Mouse (Mus musculus): Measurements from ENCODE around the gene Brd2. TPM values are rescaled to one million over a fixed set of nuclear protein-coding genes. Genes with fewer than 3 reads are reported as not detected.

Brd2 gene
- polyA plus RNA-seq, 1 experiment from 2014 or later, result 137 TPM

DNA sequence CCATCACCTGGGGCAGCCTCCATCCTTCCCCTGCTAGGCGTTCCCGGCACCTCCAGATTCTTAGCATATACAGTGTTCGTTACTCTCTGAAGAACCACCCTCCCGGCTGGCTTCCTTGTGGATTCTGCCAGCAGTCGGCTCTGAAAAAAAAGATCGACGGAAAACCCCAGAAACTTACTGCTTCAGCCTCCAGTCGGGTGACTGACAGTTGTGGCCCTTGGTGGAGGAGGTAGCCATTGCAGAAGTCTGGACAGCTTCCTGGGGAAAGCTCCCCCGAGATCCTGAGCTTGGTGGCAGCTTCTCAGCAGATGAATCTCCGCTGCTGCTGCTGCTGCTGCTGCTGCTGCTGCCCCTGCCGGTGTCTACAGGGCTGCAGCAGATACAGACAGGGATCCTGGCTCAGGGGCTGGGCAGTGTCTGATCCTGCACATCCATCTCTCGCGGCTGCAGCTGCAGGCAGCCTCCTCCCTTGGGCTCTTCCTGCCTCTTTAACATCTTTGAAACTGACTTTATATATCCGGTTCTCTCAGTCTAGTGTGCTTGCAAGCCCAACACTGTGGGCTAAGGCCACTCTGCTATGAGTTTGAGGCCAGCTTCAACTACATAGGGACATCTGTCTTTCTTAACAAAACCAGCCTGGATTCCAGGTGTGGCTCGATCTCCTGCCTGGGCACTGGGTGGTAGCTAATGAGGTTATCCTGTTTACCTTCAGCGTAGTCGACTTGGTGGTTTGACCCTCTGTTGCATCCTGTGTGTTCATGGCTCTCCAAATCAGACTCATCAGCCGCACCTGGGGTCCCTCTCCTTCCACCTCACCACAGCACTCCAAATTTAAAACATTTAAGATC, 6.7 kb upstream of the Brd2 start:
- Histone ChIP-seq H3K4me2 (peak overlapping the region; percentile 17; the same call in 1 of the 2 replicates), H3K27ac (replicated peaks) (peak overlapping the region; percentile 46; the same call in 1 of the 2 replicates)

GRCm38 (mm10) chr17:34128264-34128937, 6.0 kb upstream of the Brd2 start:
- no peaks in the 10 kb centered on the region for H3K36me3 ChIP-seq
- 21% methylated on average over 13 of the region's 13 CpGs for WGBS
- no peaks in the 10 kb centered on the region for H3K9me3 ChIP-seq
- peak overlapping the region; percentile 46; the same call in 1 of the 2 replicates for H3K27ac ChIP-seq (replicated peaks)
- H3K4me2 ChIP-seq, result peak overlapping the region; percentile 17; the same call in 1 of the 2 replicates
- H3K9ac ChIP-seq, result peak overlapping the region; percentile 52; the same call in 1 of the 2 replicates
- no peak for ATAC-seq (ENCODE audit: low read depth)
- H3K4me1 ChIP-seq (replicated peaks), result peaks cover 52% of the 10 kb centered on the region
- H3K4me3 ChIP-seq, result 0 out of 2 replicates have a peak overlapping the region, but pooled peaks have one; percentile 8
- no peaks in the 10 kb centered on the region; the same call in 1 of the 2 replicates for H3K27me3 ChIP-seq

More for the DNA sequence above, 6.7 kb upstream of the Brd2 start:
- peak overlapping the region; percentile 52; the same call in 1 of the 2 replicates for H3K9ac ChIP-seq
- no peaks in the 10 kb centered on the region; the same call in 1 of the 2 replicates for H3K27me3 ChIP-seq
- H3K36me3 ChIP-seq, result no peaks in the 10 kb centered on the region
- ATAC-seq (ENCODE audit: low read depth), result no peak
- peak overlapping the region; percentile 8 for H3K4me3 ChIP-seq
- peaks cover 44% of the 10 kb centered on the region for H3K4me1 ChIP-seq (replicated peaks)
- no peaks in the 10 kb centered on the region for H3K9me3 ChIP-seq
- 18% methylated on average over 18 of the region's 18 CpGs for WGBS

DNA sequence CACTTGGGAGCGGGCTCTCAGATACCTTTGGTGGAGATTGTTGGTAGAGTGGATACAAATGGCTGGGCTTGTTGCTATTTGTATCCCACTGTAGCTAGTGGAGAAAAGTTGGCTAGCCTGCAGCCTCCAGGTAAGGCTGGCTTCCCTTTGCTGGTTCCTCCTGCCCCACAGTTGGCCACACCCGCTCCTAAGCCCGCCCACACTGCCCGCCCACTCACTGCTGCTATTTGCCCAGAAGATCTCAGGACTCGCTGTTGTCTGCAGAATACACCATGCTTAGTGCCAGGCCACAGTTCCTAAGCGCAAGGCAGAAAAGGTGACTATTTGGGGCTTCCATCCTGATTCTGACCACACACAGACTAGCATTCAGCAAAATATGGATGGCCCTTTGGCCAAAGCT, 5.0 kb upstream of the Brd2 start:
- Histone ChIP-seq H3K27me3 (no peaks in the 10 kb centered on the region; the same call in 1 of the 2 replicates), H3K36me3 (no peaks in the 10 kb centered on the region), H3K9me3 (no peaks in the 10 kb centered on the region), H3K4me3 (no peak overlapping the region), H3K4me1 (replicated peaks) (peaks cover 56% of the 10 kb centered on the region), H3K4me2 (no peak overlapping the region), H3K27ac (replicated peaks) (no peak overlapping the region), H3K9ac (no peak overlapping the region)
- no peak for ATAC-seq (ENCODE audit: low read depth)
- WGBS, result 28% methylated on average over 6 of the region's 6 CpGs

DNA sequence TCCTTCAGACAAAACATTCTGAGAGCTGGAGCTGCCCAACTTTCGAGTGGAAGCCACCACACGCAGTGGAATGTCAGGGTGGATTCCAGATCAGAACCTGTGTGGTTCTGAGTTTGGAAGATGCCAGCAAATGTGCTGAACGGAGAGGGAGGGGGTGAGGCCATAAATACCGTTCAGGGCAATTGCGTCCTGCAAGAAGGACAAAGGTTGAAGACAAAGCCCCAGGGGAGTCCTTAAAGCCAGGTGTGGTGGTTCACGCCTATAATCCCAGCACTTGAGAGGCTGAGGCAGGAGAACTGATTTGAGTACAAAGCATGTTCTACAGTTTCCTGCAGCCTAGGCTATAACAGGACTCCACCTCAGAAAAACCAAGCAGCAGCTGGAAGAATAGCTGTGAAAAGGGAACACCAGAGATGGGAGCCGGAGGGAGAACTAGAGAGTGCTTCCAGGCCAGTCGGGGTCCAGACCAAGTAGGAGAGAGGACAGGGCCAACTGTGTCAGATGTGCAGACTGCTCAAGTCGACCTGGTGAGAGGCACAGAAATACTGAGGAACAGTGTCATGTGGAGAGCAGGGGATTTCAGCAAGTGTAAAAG, 4.5 kb upstream of the Brd2 start:
- Histone ChIP-seq H3K36me3 (no peaks in the 10 kb centered on the region), H3K4me2 (no peak overlapping the region), H3K27ac (replicated peaks) (no peak overlapping the region), H3K4me3 (no peak overlapping the region; the same call in 1 of the 2 replicates), H3K9me3 (no peaks in the 10 kb centered on the region), H3K4me1 (replicated peaks) (peaks cover 56% of the 10 kb centered on the region), H3K9ac (no peak overlapping the region), H3K27me3 (no peaks in the 10 kb centered on the region; the same call in 1 of the 2 replicates)
- WGBS, result 35% methylated on average over 9 of the region's 9 CpGs
- no peak for ATAC-seq (ENCODE audit: low read depth)

- no peak overlapping the region for H3K4me3 ChIP-seq
- no peak for ATAC-seq (ENCODE audit: low read depth)
- WGBS, result 92% methylated on average over 6 of the region's 6 CpGs
- H3K4me2 ChIP-seq, result peak overlapping the region; percentile 100
- no peaks in the 10 kb centered on the region; the same call in 1 of the 2 replicates for H3K27me3 ChIP-seq
- H3K36me3 ChIP-seq, result no peaks in the 10 kb centered on the region
- peaks cover 56% of the 10 kb centered on the region for H3K4me1 ChIP-seq (replicated peaks)
- H3K27ac ChIP-seq (replicated peaks), result no peak overlapping the region
- H3K9me3 ChIP-seq, result no peaks in the 10 kb centered on the region
- no peak overlapping the region for H3K9ac ChIP-seq
Observed at GRCm38 (mm10) chr17:34124649-34125048, 2.2 kb upstream of the Brd2 start.

GRCm38 (mm10) chr17:34123518-34123917, 1.1 kb upstream of the Brd2 start:
- no peaks in the 10 kb centered on the region for H3K9me3 ChIP-seq
- peak overlapping the region; percentile 99 for H3K9ac ChIP-seq
- 5% methylated on average over 2 of the region's 2 CpGs for WGBS
- no peak for ATAC-seq (ENCODE audit: low read depth)
- peaks cover 45% of the 10 kb centered on the region for H3K4me1 ChIP-seq (replicated peaks)
- no peaks in the 10 kb centered on the region for H3K27me3 ChIP-seq
- H3K27ac ChIP-seq (replicated peaks), result peak overlapping the region; percentile 100
- peak overlapping the region; percentile 100 for H3K4me2 ChIP-seq
- peak overlapping the region; percentile 82 for H3K4me3 ChIP-seq
- peaks cover 5% of the 10 kb centered on the region for H3K36me3 ChIP-seq

DNA sequence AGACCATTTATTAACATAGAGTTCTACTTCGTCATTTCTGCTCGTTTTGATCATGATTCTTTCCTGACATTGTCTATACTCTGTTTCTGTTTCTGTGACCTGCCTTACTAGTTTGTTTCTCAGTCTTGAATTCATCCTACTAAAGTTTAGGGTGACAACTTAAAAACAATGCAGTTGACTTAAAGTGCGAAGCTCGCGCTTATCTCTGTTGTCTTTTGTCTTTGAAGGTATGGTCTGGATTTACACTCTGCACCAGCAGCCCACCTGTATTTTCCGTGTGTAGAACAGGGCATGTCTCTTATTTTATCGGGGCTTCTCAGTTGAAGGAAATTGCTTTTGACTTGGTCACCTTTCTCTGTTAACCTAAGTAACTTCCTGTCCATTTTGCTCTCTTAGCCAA, 677 bp upstream of the Brd2 start:
- peaks cover 41% of the 10 kb centered on the region for H3K4me1 ChIP-seq (replicated peaks)
- H3K4me3 ChIP-seq, result peak overlapping the region; percentile 82
- no peaks in the 10 kb centered on the region for H3K9me3 ChIP-seq
- H3K4me2 ChIP-seq, result peak overlapping the region; percentile 100
- H3K9ac ChIP-seq, result peak overlapping the region; percentile 99
- no peak for ATAC-seq (ENCODE audit: low read depth)
- peak overlapping the region; percentile 100 for H3K27ac ChIP-seq (replicated peaks)
- H3K27me3 ChIP-seq, result no peaks in the 10 kb centered on the region
- H3K36me3 ChIP-seq, result peaks cover 9% of the 10 kb centered on the region
- 4% methylated on average over 7 of the region's 7 CpGs for WGBS

- Histone ChIP-seq H3K4me1 (replicated peaks) (peaks cover 40% of the 10 kb centered on the region), H3K27me3 (no peaks in the 10 kb centered on the region), H3K4me3 (peak overlapping the region; percentile 82), H3K27ac (replicated peaks) (peak overlapping the region; percentile 100), H3K9me3 (no peaks in the 10 kb centered on the region), H3K9ac (peak overlapping the region; percentile 99), H3K4me2 (peak overlapping the region; percentile 100), H3K36me3 (peaks cover 19% of the 10 kb centered on the region)
- peak; percentile 23 for ATAC-seq (ENCODE audit: low read depth)
- WGBS, result 2% methylated on average over 7 of the region's 10 CpGs
Observed at GRCm38 (mm10) chr17:34121879-34122187, 601 bp downstream of the Brd2 start.

- under 1% methylated on average over 32 of the region's 35 CpGs for WGBS
- peak overlapping the region; percentile 100 for H3K4me2 ChIP-seq
- peak; percentile 24 for ATAC-seq (ENCODE audit: low read depth)
- H3K4me3 ChIP-seq, result peak overlapping the region; percentile 82
- H3K36me3 ChIP-seq, result peaks cover 24% of the 10 kb centered on the region
- peaks cover 40% of the 10 kb centered on the region for H3K4me1 ChIP-seq (replicated peaks)
- no peaks in the 10 kb centered on the region for H3K9me3 ChIP-seq
- peak overlapping the region; percentile 100 for H3K27ac ChIP-seq (replicated peaks)
- H3K27me3 ChIP-seq, result no peaks in the 10 kb centered on the region
- H3K9ac ChIP-seq, result peak overlapping the region; percentile 99
Observed at GRCm38 (mm10) chr17:34121172-34121878, 1.1 kb downstream of the Brd2 start.

DNA sequence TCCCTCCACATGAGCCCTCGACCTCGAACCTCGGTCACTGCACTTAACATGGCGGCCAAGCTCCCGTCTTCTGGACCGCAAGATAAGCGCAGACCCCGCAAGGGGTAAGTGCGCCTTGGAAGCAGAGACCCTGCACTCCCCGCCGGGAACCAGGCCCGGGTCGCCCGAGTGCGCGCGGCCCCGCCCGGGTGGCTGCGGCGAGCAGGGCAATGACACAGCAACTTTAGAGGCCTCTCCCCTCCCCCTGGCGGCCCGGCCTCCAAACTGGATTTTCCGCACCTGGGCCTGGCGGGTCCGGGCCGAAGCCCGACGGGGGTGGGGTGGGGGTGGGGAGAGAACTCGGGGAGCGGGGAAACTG, 1.6 kb downstream of the Brd2 start:
- Histone ChIP-seq H3K9me3 (no peaks in the 10 kb centered on the region), H3K27ac (replicated peaks) (peak overlapping the region; percentile 100), H3K27me3 (no peaks in the 10 kb centered on the region), H3K4me1 (replicated peaks) (peaks cover 43% of the 10 kb centered on the region), H3K4me2 (peak overlapping the region; percentile 100), H3K9ac (peak overlapping the region; percentile 99), H3K36me3 (peaks cover 28% of the 10 kb centered on the region), H3K4me3 (peak overlapping the region; percentile 82)
- ATAC-seq (ENCODE audit: low read depth), result peak; percentile 10
- WGBS, result under 1% methylated on average over 29 of the region's 31 CpGs

- peak overlapping the region; percentile 82 for H3K4me3 ChIP-seq
- peak; percentile 3 for ATAC-seq (ENCODE audit: low read depth)
- H3K9ac ChIP-seq, result peak overlapping the region; percentile 99
- H3K9me3 ChIP-seq, result no peaks in the 10 kb centered on the region
- under 1% methylated on average over 41 of the region's 42 CpGs for WGBS
- H3K27me3 ChIP-seq, result no peaks in the 10 kb centered on the region
- H3K4me1 ChIP-seq (replicated peaks), result peaks cover 48% of the 10 kb centered on the region
- peak overlapping the region; percentile 100 for H3K27ac ChIP-seq (replicated peaks)
- peaks cover 33% of the 10 kb centered on the region for H3K36me3 ChIP-seq
- H3K4me2 ChIP-seq, result peak overlapping the region; percentile 100
Observed at GRCm38 (mm10) chr17:34120180-34120723, 2.2 kb downstream of the Brd2 start.

Data from neural tube, embryonic 13.5 days (tissue).